Mouse (Mus musculus) bone marrow, adult 2 months (tissue): Measurements from ENCODE around the gene Oscp1.

ENCODE experiments used
- CTCF ChIP-seq: fragments of 200-500 bp; IDR thresholded peaks from 2 replicates; pipeline ENCODE4 v1.5.1; 2011; ENCODE audit warnings: low read length, control low read depth; ENCODE audit not compliant: control insufficient read depth, insufficient read depth
- POLR2A ChIP-seq: fragments of 200-500 bp; IDR thresholded peaks from 2 replicates; pipeline ENCODE4 v1.6.1; 2011; ENCODE audit warnings: low read depth, mild to moderate bottlenecking, control low read depth, low read length, borderline replicate concordance; ENCODE audit not compliant: control insufficient read depth

DNA sequence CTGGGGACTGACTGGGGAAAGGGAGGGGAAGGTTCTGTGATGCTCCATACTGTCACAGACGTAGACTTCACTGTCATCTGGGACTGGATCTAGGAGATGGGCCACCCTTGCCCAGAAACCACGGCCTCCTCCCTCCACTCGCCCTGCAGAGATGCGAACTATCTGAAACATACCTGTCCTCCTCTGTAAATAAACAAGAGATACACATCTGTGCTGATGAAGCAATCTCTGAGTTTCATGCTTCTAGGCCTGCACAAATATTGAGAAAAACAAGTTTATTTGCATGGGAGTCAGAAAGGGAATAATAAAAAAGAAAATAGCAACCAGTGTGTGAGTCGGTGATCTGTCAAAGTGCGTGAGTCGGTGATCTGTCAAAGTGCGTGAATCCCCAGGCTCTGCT lies 33.5 kb downstream of the Oscp1 start:
- TF ChIP-seq POLR2A (no peak), CTCF (no peak)
